Mouse (Mus musculus) kidney, postnatal 14 days (tissue): ENCODE measurements around the gene Zfp771.

ENCODE experiments used
- DNase-seq: peaks from one replicate; pipeline ENCODE4 v3.0.0; 2022; ENCODE audit warnings: mixed read lengths

Zfp771 gene

GRCm38 (mm10) chr7:127296098-127296497 lies 52.0 kb downstream of the Zfp771 start, which contains the start of gene Itgal:
Itgal (plus strand) TSS chr7:127296260.
- DNase-seq = no peak

GRCm38 (mm10) chr7:127296786-127297555 lies 52.9 kb downstream of the Zfp771 start:
- DNase-seq = no peak

GRCm38 (mm10) chr7:127297586-127298193 lies 53.6 kb downstream of the Zfp771 start:
- no peak for DNase-seq
